Mouse (Mus musculus) stomach, postnatal 0 days (tissue): ENCODE data around the gene Erc2. TPM values are rescaled to one million over a fixed set of nuclear protein-coding genes. Genes with fewer than 3 reads are reported as not detected.
"Not testable (repeated sequence)": the region's sequence is repeated elsewhere in the genome, so short reads cannot be mapped to it uniquely, and the experiment has no call there.

Source experiments
- ATAC-seq: fragments of 200-750 bp; cut with Nextera tagmentation; 2 replicates; pipeline ENCODE4 v1.8.0; 2017; ENCODE audit not compliant: low FRiP score, low TSS enrichment
- DNase-seq: peaks from one replicate; pipeline ENCODE4 v3.0.0-alpha.2; 2016; ENCODE audit warnings: low spot score
- H3K27ac ChIP-seq: fragments of 300-500 bp; sonication (generic); replicated peaks from 2 replicates; pipeline ENCODE4 v1.5.1; 2014; ENCODE audit warnings: mild to moderate bottlenecking, control low read depth
- H3K27me3 ChIP-seq: fragments of 300-500 bp; sonication (generic); 2 replicates; pipeline ENCODE4 v1.6.1; 2014; ENCODE audit warnings: low read length; ENCODE audit not compliant: control insufficient read depth, insufficient read depth
- H3K36me3 ChIP-seq: fragments of 300-500 bp; sonication (generic); 2 replicates; pipeline ENCODE4 v1.6.1; 2014; ENCODE audit warnings: low read length, mixed read lengths; ENCODE audit not compliant: control insufficient read depth, insufficient read depth
- H3K4me1 ChIP-seq: fragments of 300-500 bp; sonication (generic); replicated peaks from 2 replicates; pipeline ENCODE4 v1.6.1; 2014; ENCODE audit warnings: antibody characterized with exemption; ENCODE audit not compliant: control insufficient read depth, insufficient read depth
- H3K4me2 ChIP-seq: fragments of 300-500 bp; sonication (generic); replicated peaks from 2 replicates; pipeline ENCODE4 v1.6.1; 2014; ENCODE audit warnings: low read depth, mild to moderate bottlenecking, control low read depth, moderate library complexity
- H3K4me3 ChIP-seq: fragments of 300-500 bp; sonication (generic); 2 replicates; pipeline ENCODE4 v1.5.1; 2014; ENCODE audit warnings: low read depth, low read length, control low read depth
- H3K9ac ChIP-seq: fragments of 300-500 bp; sonication (generic); 2 replicates; pipeline ENCODE4 v1.6.1; 2014; ENCODE audit warnings: mild to moderate bottlenecking, low read length, control low read depth, mixed read lengths
- H3K9me3 ChIP-seq: fragments of 300-500 bp; sonication (generic); 2 replicates; pipeline ENCODE4 v1.6.1; 2016; ENCODE audit warnings: low read length; ENCODE audit not compliant: control insufficient read depth
- CTCF ChIP-seq: IDR thresholded peaks from 2 replicates; pipeline ENCODE4 v1.5.1; 2016; ENCODE audit warnings: antibody characterized with exemption, low read depth, mild to moderate bottlenecking, moderate library complexity
- EP300 ChIP-seq: optimal IDR thresholded peaks from 2 replicates; pipeline ENCODE3; 2016; ENCODE audit warnings: antibody characterized with exemption
- WGBS: fragments of 180-500 bp; shearing (Covaris S2); extraction: QIAGEN DNeasy Blood & Tissue Kit; methylation state at CpG from one replicate; pipeline ENCODE4 v1.1.7; 2014; 5-methylcytosine and 5-hydroxymethylcytosine counted together
- polyA plus RNA-seq: library from polyadenylated mRNA; unstranded; fragments of >200 nt; fragmentation: Nextera tagmentation; extraction: Ambion mirVana; gene quantifications from 2 replicates; pipeline ENCODE4 v1.2.1, GENCODE M21; 2015

Gene Erc2
- polyA plus RNA-seq, 1 experiment from 2014 or later, result 3.0 TPM

DNA sequence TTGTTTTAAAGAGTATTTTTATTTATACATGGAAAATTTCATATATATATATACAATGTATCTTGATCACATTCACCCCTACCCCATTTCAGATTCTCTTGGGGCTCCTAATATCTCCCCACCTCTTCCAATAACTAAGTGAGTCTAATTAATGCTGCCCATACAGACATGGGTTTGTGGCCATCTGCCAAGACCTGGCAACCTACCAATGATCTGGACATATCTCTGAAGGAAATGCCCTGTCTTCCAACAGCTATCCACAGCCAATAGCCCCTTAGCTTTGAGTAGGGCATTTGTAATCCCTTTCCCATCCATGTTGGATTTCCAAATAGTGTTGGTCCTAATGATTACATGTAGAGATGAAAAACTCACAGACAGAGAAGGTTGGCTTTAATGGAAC lies 245.2 kb downstream of the Erc2 start:
- DNase-seq (no peak), ATAC-seq (no peak)
- Histone ChIP-seq H3K9ac (no peak overlapping the region), H3K4me2 (no peak overlapping the region), H3K4me3 (no peak overlapping the region), H3K27ac (no peak overlapping the region), H3K36me3 (no peaks in the 10 kb centered on the region), H3K9me3 (no peaks in the 10 kb centered on the region), H3K4me1 (no peaks in the 10 kb centered on the region), H3K27me3 (no peaks in the 10 kb centered on the region)
- TF ChIP-seq EP300, result no peak
- no peak for TF ChIP-seq CTCF

DNA sequence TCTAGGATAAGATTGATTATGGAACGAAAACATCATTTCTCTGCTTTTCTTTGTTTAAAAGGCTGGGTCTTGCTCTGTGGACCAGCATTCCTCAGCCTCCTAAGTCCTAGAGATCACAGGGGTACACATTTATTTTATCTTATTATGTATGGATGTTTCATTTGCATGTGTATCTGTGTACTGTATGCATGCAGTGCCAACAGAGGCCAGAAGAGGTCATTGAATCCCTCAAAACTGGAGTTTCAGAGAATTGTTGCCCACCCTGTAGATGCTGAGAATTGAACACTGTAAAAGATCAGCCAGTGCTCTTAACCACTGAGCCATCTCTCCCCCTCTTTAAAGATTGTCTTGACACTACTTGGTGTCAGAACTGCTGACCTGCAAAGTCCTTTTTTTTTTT lies 251.4 kb downstream of the Erc2 start:
- Histone ChIP-seq H3K4me1 (no peaks in the 10 kb centered on the region), H3K36me3 (no peaks in the 10 kb centered on the region), H3K9ac (no peak overlapping the region), H3K9me3 (no peaks in the 10 kb centered on the region), H3K4me2 (no peak overlapping the region), H3K27ac (no peak overlapping the region), H3K4me3 (no peak overlapping the region), H3K27me3 (no peaks in the 10 kb centered on the region)
- WGBS, result 88% methylated on average over 1 of the region's 1 CpGs
- DNase-seq (no peak), ATAC-seq (no peak)
- TF ChIP-seq CTCF, result peak; percentile 36; the same call in 1 of the 2 replicates
- no peak for TF ChIP-seq EP300

GRCm38 (mm10) chr14:27875991-27876411 lies 253.8 kb downstream of the Erc2 start:
- WGBS, result 56% methylated on average over 13 of the region's 13 CpGs
- Histone ChIP-seq H3K27me3 (no peaks in the 10 kb centered on the region), H3K36me3 (no peaks in the 10 kb centered on the region), H3K27ac (no peak overlapping the region), H3K4me3 (no peak overlapping the region), H3K9me3 (no peaks in the 10 kb centered on the region), H3K4me1 (no peaks in the 10 kb centered on the region), H3K4me2 (no peak overlapping the region), H3K9ac (no peak overlapping the region)
- no peak for ATAC-seq
- TF ChIP-seq CTCF, result no peak
- no peak for TF ChIP-seq EP300
- no peak for DNase-seq

- DNase-seq, result no peak
- TF ChIP-seq EP300 (no peak), CTCF (no peak)
- Histone ChIP-seq H3K27me3 (no peaks in the 10 kb centered on the region), H3K4me2 (no peak overlapping the region), H3K4me3 (no peak overlapping the region), H3K4me1 (no peaks in the 10 kb centered on the region), H3K27ac (no peak overlapping the region), H3K36me3 (no peaks in the 10 kb centered on the region), H3K9ac (no peak overlapping the region), H3K9me3 (no peaks in the 10 kb centered on the region)
- WGBS, result 79% methylated on average over 5 of the region's 5 CpGs
- ATAC-seq, result no peak
Observed at GRCm38 (mm10) chr14:27881972-27882371, 259.7 kb downstream of the Erc2 start.

DNA sequence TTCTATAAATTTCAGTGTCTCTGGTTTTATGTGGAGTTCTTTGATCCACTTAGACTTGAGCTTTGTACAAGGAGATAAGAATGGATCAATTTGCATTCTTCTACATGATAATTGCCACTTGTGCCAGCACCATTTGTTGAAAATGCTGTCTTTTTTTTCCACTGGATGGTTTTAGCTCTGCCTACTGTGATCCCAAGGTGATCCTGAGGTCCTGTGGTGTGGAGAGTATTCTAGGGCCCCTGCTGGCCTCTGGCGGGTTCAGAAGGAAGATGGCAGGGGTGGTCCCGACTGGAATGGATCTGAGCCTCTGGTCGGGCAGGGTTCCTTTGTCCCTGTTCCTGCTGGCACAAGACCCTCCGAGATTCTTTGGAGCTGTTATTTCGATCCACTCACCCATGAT lies 264.1 kb downstream of the Erc2 start:
- not testable (repeated sequence) for H3K4me1 ChIP-seq, H3K27me3 ChIP-seq, H3K27ac ChIP-seq, H3K9ac ChIP-seq, H3K4me3 ChIP-seq, H3K9me3 ChIP-seq, H3K4me2 ChIP-seq, ATAC-seq, DNase-seq, H3K36me3 ChIP-seq
- WGBS, result 91% methylated on average over 5 of the region's 5 CpGs

GRCm38 (mm10) chr14:27887488-27887887 lies 265.3 kb downstream of the Erc2 start:
- Histone ChIP-seq H3K9me3 (no peaks in the 10 kb centered on the region), H3K9ac (no peak overlapping the region), H3K4me1 (no peaks in the 10 kb centered on the region), H3K27me3 (no peaks in the 10 kb centered on the region), H3K27ac (no peak overlapping the region), H3K4me3 (no peak overlapping the region), H3K36me3 (no peaks in the 10 kb centered on the region), H3K4me2 (no peak overlapping the region)
- DNase-seq, result no peak
- TF ChIP-seq EP300, result no peak
- WGBS, result 78% methylated on average over 5 of the region's 5 CpGs
- no peak for ATAC-seq

GRCm38 (mm10) chr14:27889650-27890049 lies 267.4 kb downstream of the Erc2 start:
- no peak for DNase-seq

More at GRCm38 (mm10) chr14:27889650-27890049, 267.4 kb downstream of the Erc2 start:
- Histone ChIP-seq H3K4me1 (no peaks in the 10 kb centered on the region), H3K27ac (no peak overlapping the region), H3K4me2 (no peak overlapping the region), H3K36me3 (no peaks in the 10 kb centered on the region), H3K9ac (no peak overlapping the region), H3K9me3 (no peaks in the 10 kb centered on the region), H3K27me3 (no peaks in the 10 kb centered on the region), H3K4me3 (no peak overlapping the region)
- WGBS, result 74% methylated on average over 2 of the region's 2 CpGs
- no peak for ATAC-seq
- TF ChIP-seq EP300 (no peak), CTCF (no peak)
